Mouse (Mus musculus) MEL (cell line): ENCODE measurements around the gene Gm36028. TPM values are rescaled to one million over a fixed set of nuclear protein-coding genes. Genes with fewer than 3 reads are reported as not detected.
A peak's percentile ranks its signal among the peaks of the same experiment; 100 is the strongest.

Experiments used
- DNase-seq: peaks from one replicate; pipeline ENCODE4 v3.0.0; 2011; ENCODE audit warnings: low read depth, low spot score
- H3K27ac ChIP-seq: 2 replicates; pipeline ENCODE4 v1.5.1; 2012; ENCODE audit warnings: low read depth, mild to moderate bottlenecking, control low read depth, low read length, moderate library complexity; ENCODE audit not compliant: control insufficient read depth
- H3K27me3 ChIP-seq, 2 experiments: fragments of 150-350 bp in 1 of 2; sonication (generic) in 1 of 2; 2 replicates each; pipeline ENCODE4 v1.6.1; 2012; ENCODE audit warnings: low read length in 2 of 2, mild to moderate bottlenecking in 2 of 2, improper control_type of control experiment in 1 of 2, moderate library complexity in 1 of 2; ENCODE audit not compliant: insufficient read depth in 2 of 2, control insufficient read depth in 1 of 2
- H3K36me3 ChIP-seq, 2 experiments: 2 replicates each; pipeline ENCODE4 v1.6.1; 2012 to 2014; ENCODE audit warnings: low read length in 2 of 2, improper control_type of control experiment in 1 of 2, inconsistent platforms in 1 of 2, mild to moderate bottlenecking in 1 of 2; ENCODE audit not compliant: insufficient read depth in 2 of 2, control insufficient read depth in 1 of 2
- H3K4me1 ChIP-seq, 2 experiments: fragments of 150-350 bp in 1 of 2; sonication (generic) in 1 of 2; 2 replicates each; pipeline ENCODE4 v1.6.1; 2012; ENCODE audit warnings: low read length in 2 of 2, improper control_type of control experiment in 1 of 2, mild to moderate bottlenecking in 1 of 2; ENCODE audit not compliant: insufficient read depth in 2 of 2, control insufficient read depth in 1 of 2
- H3K4me3 ChIP-seq, 2 experiments: fragments of 150-350 bp in 1 of 2; sonication (generic) in 1 of 2; 2 replicates each; pipeline ENCODE4 v1.5.1; 2012; ENCODE audit warnings: low read depth in 2 of 2, low read length in 2 of 2, mild to moderate bottlenecking in 2 of 2, moderate library complexity in 2 of 2, control low read depth in 1 of 2, improper control_type of control experiment in 1 of 2; ENCODE audit not compliant: control insufficient read depth in 1 of 2, insufficient read depth in 1 of 2
- H3K79me2 ChIP-seq: 2 replicates; pipeline ENCODE4 v1.6.1; 2012; ENCODE audit warnings: mild to moderate bottlenecking, low read length, moderate library complexity; ENCODE audit not compliant: control insufficient read depth, poor library complexity, insufficient read depth
- H3K9ac ChIP-seq: 2 replicates; pipeline ENCODE4 v1.6.1; 2012; ENCODE audit warnings: low read depth, mild to moderate bottlenecking, control low read depth, low read length, moderate library complexity; ENCODE audit not compliant: control insufficient read depth, poor library complexity, severe bottlenecking
- H3K9me3 ChIP-seq: fragments of 150-350 bp; sonication (generic); replicated peaks from 2 replicates; pipeline ENCODE4 v1.6.1; 2012; ENCODE audit warnings: mild to moderate bottlenecking, low read length, improper control_type of control experiment, moderate library complexity; ENCODE audit not compliant: insufficient read depth
- CHD2 ChIP-seq: IDR thresholded peaks from 2 replicates; pipeline ENCODE4 v1.6.1; 2011; ENCODE audit warnings: low read length, improper control_type of control experiment
- HCFC1 ChIP-seq: IDR thresholded peaks from 2 replicates; pipeline ENCODE4 v1.6.1; 2012; ENCODE audit warnings: low read depth, mild to moderate bottlenecking, inconsistent platforms, low read length, improper control_type of control experiment, moderate library complexity
- MAFK ChIP-seq: IDR thresholded peaks from 2 replicates; pipeline ENCODE4 v1.6.1; 2011; ENCODE audit warnings: low read depth, mild to moderate bottlenecking, low read length, improper control_type of control experiment, borderline replicate concordance
- MYB ChIP-seq: IDR thresholded peaks from 2 replicates; pipeline ENCODE4 v1.6.1; 2011; ENCODE audit warnings: mild to moderate bottlenecking, low read depth, low read length, improper control_type of control experiment
- MYC ChIP-seq: IDR thresholded peaks from 2 replicates; pipeline ENCODE4 v1.6.1; 2011; ENCODE audit warnings: low read depth, mild to moderate bottlenecking, low read length, improper control_type of control experiment, moderate library complexity
- NELFE ChIP-seq: IDR thresholded peaks from 2 replicates; pipeline ENCODE4 v1.6.1; 2011; ENCODE audit warnings: low read depth, low read length, improper control_type of control experiment
- NRF1 ChIP-seq: IDR thresholded peaks from 2 replicates; pipeline ENCODE4 v1.6.1; 2014; ENCODE audit warnings: low read depth, mild to moderate bottlenecking, inconsistent platforms, low read length, improper control_type of control experiment, moderate library complexity; ENCODE audit not compliant: poor library complexity, insufficient read depth, severe bottlenecking
- POLR2A ChIP-seq, 2 experiments: IDR thresholded peaks; 2 replicates each; pipeline ENCODE4 v1.6.1; 2011 to 2012; ENCODE audit warnings: low read length in 2 of 2, mild to moderate bottlenecking in 2 of 2, control low read depth in 1 of 2, improper control_type of control experiment in 1 of 2, low read depth in 1 of 2, moderate library complexity in 1 of 2; ENCODE audit not compliant: control insufficient read depth in 1 of 2, insufficient read depth in 1 of 2, poor library complexity in 1 of 2
- RCOR1 ChIP-seq: IDR thresholded peaks from 2 replicates; pipeline ENCODE4 v1.6.1; 2012; ENCODE audit warnings: low read depth, mild to moderate bottlenecking, inconsistent platforms, low read length, improper control_type of control experiment
- SIN3A ChIP-seq: IDR thresholded peaks from 2 replicates; pipeline ENCODE4 v1.6.1; 2012; ENCODE audit warnings: low read length, improper control_type of control experiment, inconsistent platforms
- SMC3 ChIP-seq: IDR thresholded peaks from 2 replicates; pipeline ENCODE4 v1.6.1; 2011; ENCODE audit warnings: low read depth, low read length, improper control_type of control experiment
- TBP ChIP-seq: IDR thresholded peaks from 2 replicates; pipeline ENCODE4 v1.8.0; 2011; ENCODE audit warnings: low read depth, low read length, improper control_type of control experiment
- TCF12 ChIP-seq: IDR thresholded peaks from 2 replicates; pipeline ENCODE4 v1.6.1; 2014; ENCODE audit warnings: low read depth, mild to moderate bottlenecking, inconsistent platforms, low read length, improper control_type of control experiment, moderate library complexity
- USF1 ChIP-seq: IDR thresholded peaks from 2 replicates; pipeline ENCODE4 v1.6.1; 2014; ENCODE audit warnings: low read depth, mild to moderate bottlenecking, inconsistent platforms, low read length, improper control_type of control experiment, moderate library complexity
- ZC3H11A ChIP-seq: IDR thresholded peaks from 2 replicates; pipeline ENCODE4 v1.6.1; 2012; ENCODE audit warnings: low read depth, mild to moderate bottlenecking, inconsistent platforms, low read length, improper control_type of control experiment
- ZMIZ1 ChIP-seq: IDR thresholded peaks from 2 replicates; pipeline ENCODE4 v1.6.1; 2012; ENCODE audit warnings: low read depth, mild to moderate bottlenecking, inconsistent platforms, low read length, improper control_type of control experiment, moderate library complexity
- ZNF384 ChIP-seq: IDR thresholded peaks from 2 replicates; pipeline ENCODE4 v1.6.1; 2012; ENCODE audit warnings: low read depth, mild to moderate bottlenecking, inconsistent platforms, low read length, improper control_type of control experiment
- polyA plus RNA-seq, 2 experiments: library from polyadenylated mRNA; stranded (reverse) in 1 of 2; unstranded in 1 of 2; fragments of >175 nt in 1 of 2; fragments of >200 nt in 1 of 2; gene quantifications; 2 replicates each; pipeline versions ENCODE4 v1.2.1 to v1.2.4; 2012; ENCODE audit warnings: low replicate concordance in 2 of 2, low read depth in 1 of 2; ENCODE audit not compliant: insufficient read length in 2 of 2, insufficient read depth in 1 of 2, missing spikeins in 1 of 2
- total RNA-seq: library from RNA; depleted of rRNA; stranded (reverse); fragments of 300-350 nt; gene quantifications from 2 replicates; pipeline ENCODE4 v1.2.3, GENCODE M21; 2012

Gm36028 gene
- total and polyA plus RNA-seq, 3 experiments, result not detected

DNA sequence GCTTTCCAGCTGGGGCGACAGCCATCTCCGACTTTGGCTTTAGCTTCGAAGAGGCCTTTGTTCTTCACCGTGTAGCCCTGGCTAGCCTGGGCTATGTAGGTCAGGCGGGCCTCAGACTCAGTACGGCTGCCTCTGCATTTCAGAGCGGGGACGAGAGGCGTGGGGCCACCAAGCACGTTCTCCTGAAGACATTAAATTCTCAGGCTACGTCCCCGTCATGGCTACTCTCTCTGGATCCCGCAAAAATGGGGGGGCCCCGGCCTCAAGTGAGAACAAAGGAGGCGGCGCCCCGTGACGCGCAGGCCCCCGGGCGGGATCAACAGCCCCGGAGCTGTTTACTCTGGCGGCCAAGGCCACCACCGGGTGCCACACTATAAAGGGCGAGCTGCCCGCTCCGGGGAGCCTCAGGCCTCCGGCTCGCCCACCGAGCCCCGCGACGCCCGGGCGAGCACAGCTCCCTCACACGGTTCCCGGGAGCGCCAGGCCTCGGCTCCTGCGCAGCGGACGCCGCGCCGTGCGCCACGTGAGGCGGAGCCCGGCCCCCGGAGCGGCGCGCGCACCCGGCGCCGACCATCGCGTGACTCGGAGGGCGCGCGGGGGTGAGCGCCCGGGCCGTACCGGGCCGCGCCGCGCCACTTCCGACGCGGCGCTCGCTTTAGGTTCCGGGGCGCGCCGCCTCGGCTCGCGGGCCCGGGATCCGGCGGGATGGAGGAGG, 7.0 kb upstream of the Gm36028 start, which contains the start of gene Lrrc58 (continued):
- TF ChIP-seq ZMIZ1 (peak; percentile 44; the same call in 1 of the 2 replicates), USF1 (peak; percentile 82), POLR2A (IDR thresholded peaks at IDR 0.05; ENCODE audit: control insufficient read depth in 1 of 2, insufficient read depth in 1 of 2, low read depth in 1 of 2, low read length in 2 of 2, poor library complexity in 1 of 2) (peak; percentile 69 to 87; a peak in 3 of 4 replicates), ZC3H11A (no peak), HCFC1 (peak; percentile 72), NELFE (peak; percentile 69)
- TF ChIP-seq, all 39 proteins: peak for 11

DNA sequence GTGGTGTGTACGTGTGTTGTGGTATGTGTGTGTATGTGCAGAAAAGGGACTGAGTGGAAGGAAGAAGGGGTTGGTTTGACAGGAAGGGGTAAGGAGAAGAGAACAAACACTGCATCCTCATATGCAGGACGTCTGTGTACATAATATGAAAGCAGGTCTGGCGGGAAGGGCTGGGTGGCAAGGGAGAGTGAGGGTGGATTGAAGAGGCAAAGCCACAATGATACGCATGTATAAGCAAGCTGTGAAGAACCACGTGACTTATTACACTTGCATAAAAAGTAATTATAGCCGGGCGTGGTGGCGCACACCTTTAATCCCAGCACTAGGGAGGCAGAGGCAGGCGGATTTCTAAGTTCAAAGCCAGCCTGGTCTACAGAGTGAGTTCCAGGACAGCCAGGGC, 4.9 kb upstream of the Gm36028 start:
- Histone ChIP-seq H3K27me3 (peaks cover 0 to 2% of the 10 kb centered on the region in 2 experiments; a peak in 1 of 4 replicates), H3K79me2 (peaks cover 22% of the 10 kb centered on the region), H3K4me3 (no peak overlapping the region), H3K27ac (no peak overlapping the region), H3K36me3 (peaks cover 0 to 14% of the 10 kb centered on the region in 2 experiments; a peak in 2 of 4 replicates), H3K9ac (no peak overlapping the region), H3K9me3 (no peaks in the 10 kb centered on the region), H3K4me1 (peaks cover 2 to 14% of the 10 kb centered on the region in 2 experiments; a peak in 3 of 4 replicates)
- DNase-seq, result no peak
- TF ChIP-seq NELFE, result no peak

- TF ChIP-seq CHD2 (no peak), HCFC1 (no peak), NRF1 (no peak)
- Histone ChIP-seq H3K79me2 (peaks cover 6% of the 10 kb centered on the region), H3K4me1 (peaks cover 2 to 3% of the 10 kb centered on the region in 2 experiments; a peak in 2 of 4 replicates), H3K9me3 (no peaks in the 10 kb centered on the region), H3K27ac (no peak overlapping the region), H3K36me3 (peaks cover 0 to 3% of the 10 kb centered on the region in 2 experiments; a peak in 2 of 4 replicates), H3K9ac (no peak overlapping the region), H3K4me3 (no peak overlapping the region), H3K27me3 (peaks cover 2 to 3% of the 10 kb centered on the region in 2 experiments; a peak in 3 of 4 replicates)
- DNase-seq, result no peak
Observed at GRCm38 (mm10) chr16:37863876-37864275, 2.9 kb upstream of the Gm36028 start.

DNA sequence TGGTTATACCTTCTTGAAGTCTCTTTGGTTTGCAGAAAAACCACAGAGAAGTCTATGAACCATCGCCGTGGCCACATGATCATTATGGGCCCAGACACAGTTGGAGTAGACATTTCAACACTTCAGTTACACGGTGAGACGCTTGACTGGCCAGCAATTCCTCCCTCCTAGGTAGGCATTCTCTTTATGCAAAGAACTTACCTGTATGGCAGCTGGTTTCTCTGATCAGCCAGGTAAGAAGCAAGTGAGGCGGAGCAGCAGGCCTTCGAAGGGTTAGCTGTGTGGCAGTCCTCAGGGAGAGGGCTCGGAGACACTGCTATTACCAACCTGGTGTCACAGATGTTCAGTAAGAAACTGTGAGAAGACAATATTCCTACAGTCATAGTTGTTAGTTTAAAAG, 733 bp downstream of the Gm36028 start:
- no peaks in the 10 kb centered on the region for H3K9me3 ChIP-seq
- no peak for DNase-seq
- H3K9ac ChIP-seq, result no peak overlapping the region
- H3K79me2 ChIP-seq, result no peaks in the 10 kb centered on the region
- TF ChIP-seq TCF12 (no peak), MAFK (no peak), ZNF384 (no peak), RCOR1 (no peak), MYB (no peak), SMC3 (no peak), MYC (no peak), NRF1 (no peak), USF1 (no peak), TBP (no peak), SIN3A (no peak)
- 0 out of 4 replicates have a peak, but pooled peaks cover 0 to 2% of the 10 kb centered on the region in 2 experiments for H3K4me1 ChIP-seq
- H3K27me3 ChIP-seq, result peaks cover 2 to 3% of the 10 kb centered on the region in 2 experiments; a peak in 3 of 4 replicates
- H3K4me3 ChIP-seq, result no peak overlapping the region
- no peaks in the 10 kb centered on the region for H3K36me3 ChIP-seq
- no peak overlapping the region for H3K27ac ChIP-seq
